Mouse (Mus musculus) neutrophil, adult 65 days (primary cell): ENCODE results near the gene Svs3a. TPM values are rescaled to one million over a fixed set of nuclear protein-coding genes. Genes with fewer than 3 reads are reported as not detected.

ENCODE experiments used
- total RNA-seq: library from RNA; stranded (reverse); gene quantifications from 2 replicates; pipeline ENCODE4 v1.2.4, GENCODE M21; 2023

Gene Svs3a
- not detected in 2 replicates for total RNA-seq

DNA sequence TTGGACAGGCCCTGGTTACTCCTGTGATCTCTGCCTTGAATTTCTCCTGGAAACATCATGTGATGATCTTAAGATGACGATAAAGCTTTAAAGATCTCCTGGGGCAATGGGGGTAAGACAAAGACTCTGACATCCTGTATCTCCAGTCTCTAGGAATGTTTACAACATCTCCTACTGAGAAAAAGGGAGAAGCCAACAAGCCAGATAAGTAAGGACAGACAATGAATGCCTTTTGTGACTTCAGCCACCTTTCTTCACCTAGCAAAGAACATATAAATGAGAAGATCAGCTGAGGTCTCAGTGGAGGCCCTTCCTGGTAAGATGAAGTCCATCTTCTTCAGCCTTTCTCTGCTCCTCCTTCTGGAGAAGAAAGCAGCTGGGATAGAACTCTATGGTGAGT lies at the start of gene Svs3a:
Svs3a (plus strand) TSS at position 301 of the 400 bp plus-strand sequence.

GRCm38 (mm10) chr2:164256540-164256939 lies 32.5 kb upstream of the Svs3a start, which contains the start of gene Svs3b:
TSS of gene Svs3b (minus strand) at chr2:164256640.

DNA sequence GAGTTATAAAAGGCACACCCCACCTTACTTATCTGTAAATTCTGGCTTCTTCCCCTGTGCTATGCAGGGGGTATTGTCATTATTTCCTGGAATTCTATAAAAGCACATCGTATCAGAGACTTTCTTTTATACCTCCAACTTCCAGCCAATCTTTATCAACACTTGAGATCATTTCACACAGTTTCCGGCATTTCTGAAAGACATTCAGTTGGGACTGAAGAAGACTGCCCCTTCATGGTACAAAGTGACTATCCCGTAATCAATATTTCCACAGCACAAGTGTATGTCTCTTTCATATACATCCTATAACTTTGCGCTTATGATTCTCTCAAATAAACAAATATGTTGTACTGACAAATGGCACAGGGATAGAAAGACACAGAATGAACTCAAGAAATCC lies 10.7 kb upstream of the Svs3a start, which contains the start of gene Svs4:
Svs4 (minus strand) TSS at position 101 of the 400 bp plus-strand sequence.

DNA sequence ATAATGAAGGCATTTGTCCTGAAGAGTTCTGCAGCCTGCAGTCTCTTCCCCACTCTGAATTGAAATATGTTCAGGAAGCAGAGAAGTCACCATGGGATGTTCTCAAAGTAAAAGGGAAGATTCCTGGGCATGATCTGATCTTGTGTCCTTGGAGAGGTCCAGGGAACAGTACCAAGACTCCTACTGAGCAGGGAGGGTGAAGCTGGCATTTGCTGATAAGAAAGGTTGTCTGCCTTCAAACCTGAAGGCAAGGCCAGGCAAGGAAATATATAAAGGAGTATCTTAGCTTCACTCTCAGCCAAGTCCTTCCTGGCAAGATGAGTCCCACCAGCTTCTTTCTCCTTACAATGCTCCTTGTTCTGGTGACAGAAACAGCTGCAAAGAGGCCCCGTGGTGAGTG lies 27.4 kb downstream of the Svs3a start, which contains the start of gene Svs6:
Svs6 (plus strand) TSS at position 301 of the 400 bp plus-strand sequence.

GRCm38 (mm10) chr2:164332440-164332839 lies 43.4 kb downstream of the Svs3a start, which contains the start of gene Svs5:
TSS of gene Svs5 (plus strand) at chr2:164332740.

Other genes with a start within 250 kb of the Svs3a start
- 146 and 165 TPM in 2 replicates for gene Stk4, start 218.9 kb upstream of the Svs3a start, total RNA-seq
- gene Tomm34, start 218.1 kb upstream of the Svs3a start, total RNA-seq: 38.4 and 51.3 TPM in 2 replicates
- not detected in 2 replicates for gene Kcns1, start 118.2 kb upstream of the Svs3a start, total RNA-seq
- gene Wfdc5, start 106.5 kb upstream of the Svs3a start, total RNA-seq: not detected in 2 replicates
- not detected in 2 replicates for gene Wfdc12, start 98.7 kb upstream of the Svs3a start, total RNA-seq
- not detected in 2 replicates for gene Wfdc15a, start 89.1 kb upstream of the Svs3a start, total RNA-seq
- gene Wfdc15b, start 67.6 kb upstream of the Svs3a start, total RNA-seq: not detected in 2 replicates
- gene Svs2, start 50.8 kb upstream of the Svs3a start, total RNA-seq: not detected in 2 replicates
- gene Svs3b, start 32.6 kb upstream of the Svs3a start, total RNA-seq: not detected in 2 replicates
- gene Svs4, start 10.8 kb upstream of the Svs3a start, total RNA-seq: not detected in 2 replicates
- gene Svs6, start 27.5 kb downstream of the Svs3a start, total RNA-seq: not detected in 2 replicates
- not detected in 2 replicates for gene Svs5, start 43.5 kb downstream of the Svs3a start, total RNA-seq
- 705 and 906 TPM in 2 replicates for gene Slpi, start 99.8 kb downstream of the Svs3a start, total RNA-seq
- not detected in 2 replicates for gene Rbpjl, start 113.9 kb downstream of the Svs3a start, total RNA-seq
- not detected in 2 replicates for gene Matn4, start 115.9 kb downstream of the Svs3a start, total RNA-seq
- gene Sdc4, start 154.6 kb downstream of the Svs3a start, total RNA-seq: 1.4 and 5.3 TPM in 2 replicates
- gene Sys1, start 167.7 kb downstream of the Svs3a start, total RNA-seq: 32.7 and 33.5 TPM in 2 replicates
- 0.63 TPM in 1 of 2 replicates, not detected in the other for gene Gm20458, start 171.7 kb downstream of the Svs3a start, total RNA-seq
- gene Trp53tg5, start 184.5 kb downstream of the Svs3a start, total RNA-seq: not detected in 2 replicates
- 2.1 and 3.2 TPM in 2 replicates for gene Dbndd2, start 196.8 kb downstream of the Svs3a start, total RNA-seq
- gene Pigt, start 208.3 kb downstream of the Svs3a start, total RNA-seq: 42.1 and 46.4 TPM in 2 replicates